Mouse (Mus musculus) lung, adult 2 months (tissue): ENCODE data around the gene Zfp804a.

Experiments used
- CTCF ChIP-seq: fragments of 200-500 bp; IDR thresholded peaks from 2 replicates; pipeline ENCODE4 v1.5.1; 2011; ENCODE audit warnings: mild to moderate bottlenecking, low read length, control low read depth; ENCODE audit not compliant: insufficient read depth
- POLR2A ChIP-seq: fragments of 200-500 bp; IDR thresholded peaks from 2 replicates; pipeline ENCODE4 v1.6.1; 2011; ENCODE audit warnings: low read depth, mild to moderate bottlenecking, control low read depth, low read length, borderline replicate concordance; ENCODE audit errors: extremely low read depth

DNA sequence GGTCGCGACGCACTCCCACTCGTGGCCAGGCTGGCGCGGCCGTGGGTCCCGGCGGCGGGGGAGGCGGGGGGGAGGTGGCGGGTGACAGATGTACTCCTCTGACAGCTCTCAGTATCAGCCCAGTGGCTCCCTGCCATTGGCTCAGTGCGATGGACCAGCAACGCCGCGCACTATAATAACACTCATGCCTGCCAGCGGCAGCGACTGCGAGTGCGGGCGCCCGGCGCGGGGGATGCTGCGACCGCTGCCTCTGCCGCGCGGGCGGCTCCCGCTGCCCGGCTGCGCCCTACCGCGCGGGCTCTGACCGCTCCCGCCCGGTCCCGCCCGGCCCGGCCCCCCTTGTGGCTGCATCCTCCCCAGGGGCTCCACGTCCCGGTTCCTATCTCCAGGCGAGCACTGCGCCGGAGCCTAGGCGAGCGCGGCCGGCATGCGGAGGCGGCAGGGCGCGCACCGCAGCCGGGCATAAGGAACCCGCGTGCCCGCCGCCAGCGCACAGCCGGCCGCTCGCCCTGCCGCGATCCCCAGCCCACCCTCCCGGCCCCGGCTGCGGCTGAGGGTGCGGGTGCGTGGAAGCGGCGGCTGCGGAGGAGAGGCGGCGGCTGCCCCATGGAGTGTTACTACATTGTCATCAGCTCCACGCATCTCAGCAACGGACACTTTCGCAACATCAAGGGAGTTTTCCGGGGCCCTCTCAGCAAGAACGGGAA is at the start of gene Zfp804a:
- TF ChIP-seq CTCF, result no peak
- no peak for TF ChIP-seq POLR2A
